Mouse (Mus musculus) lung, postnatal 14 days (tissue): ENCODE measurements around the gene F2rl2.

Experiments
- DNase-seq: peaks from one replicate; pipeline ENCODE4 v3.0.0; 2021

The F2rl2 gene

GRCm38 (mm10) chr13:95705589-95705988 is 8.9 kb downstream of the F2rl2 start:
- no peak for DNase-seq

- no peak for DNase-seq
Observed at GRCm38 (mm10) chr13:95712054-95712453, 15.4 kb downstream of the F2rl2 start.

DNA sequence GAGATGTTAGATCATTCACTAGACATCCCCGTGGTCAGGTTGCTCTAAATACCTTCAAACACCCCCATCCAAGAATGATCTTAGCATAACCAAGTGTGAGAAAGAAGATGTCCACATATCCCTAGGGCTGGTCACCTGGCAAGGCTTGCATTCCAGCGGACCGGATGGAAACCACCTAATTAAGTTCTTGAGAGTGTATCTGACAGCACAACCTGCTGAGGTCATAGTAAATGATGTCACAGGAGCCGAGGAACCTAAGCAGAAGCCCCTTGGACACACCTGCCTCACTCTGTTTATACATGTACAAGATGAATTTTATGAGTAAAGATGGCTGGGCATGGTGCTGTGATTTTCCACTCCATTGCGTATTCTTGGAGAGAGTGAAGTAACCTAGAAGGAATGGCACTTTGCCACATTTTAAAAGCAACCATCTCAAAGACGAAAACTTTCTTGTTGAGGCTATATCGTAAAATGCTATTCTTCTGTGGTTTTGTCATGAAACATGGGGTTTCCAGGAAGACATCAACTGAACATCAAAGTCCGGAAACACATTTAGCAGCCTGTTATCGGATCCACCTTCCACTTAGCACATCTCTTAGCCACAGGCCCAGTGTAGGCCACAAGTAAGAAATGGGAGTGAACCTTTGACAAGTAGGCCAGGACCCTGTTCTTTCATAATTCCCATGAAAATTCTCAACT is 16.1 kb downstream of the F2rl2 start:
- DNase-seq = no peak

DNA sequence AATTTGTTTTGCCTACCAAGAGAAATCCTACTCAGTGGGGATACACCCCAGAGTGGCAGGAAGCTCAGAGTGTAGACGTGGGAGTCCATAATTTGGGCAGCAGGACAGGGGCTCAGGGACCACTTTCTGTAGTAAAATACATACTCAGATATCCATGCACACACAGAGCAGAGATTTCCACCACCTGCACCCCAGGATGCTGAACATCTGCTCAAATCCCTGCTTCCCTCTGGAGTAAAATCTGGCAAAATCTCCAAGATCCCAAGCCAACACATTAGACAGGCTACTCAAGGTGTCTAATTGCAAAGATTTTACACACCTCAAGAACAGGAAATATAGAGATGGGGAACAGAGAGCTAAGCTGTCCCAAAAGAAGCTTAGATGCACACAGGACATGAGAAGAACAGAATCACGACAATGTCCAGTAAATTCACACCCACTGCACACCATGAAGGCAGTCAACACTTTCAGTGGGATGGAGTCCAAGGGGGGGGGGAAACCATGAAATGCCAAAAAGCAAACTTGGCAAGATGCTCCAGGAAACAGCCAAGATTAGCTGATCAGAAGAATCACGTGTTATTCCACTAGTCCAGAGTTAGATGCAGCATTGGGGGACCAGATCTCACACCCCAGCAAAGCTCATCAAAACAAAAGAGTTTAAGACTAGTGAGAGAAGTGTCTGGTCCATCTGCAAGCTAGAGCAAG is 17.8 kb downstream of the F2rl2 start:
- DNase-seq = no peak

DNA sequence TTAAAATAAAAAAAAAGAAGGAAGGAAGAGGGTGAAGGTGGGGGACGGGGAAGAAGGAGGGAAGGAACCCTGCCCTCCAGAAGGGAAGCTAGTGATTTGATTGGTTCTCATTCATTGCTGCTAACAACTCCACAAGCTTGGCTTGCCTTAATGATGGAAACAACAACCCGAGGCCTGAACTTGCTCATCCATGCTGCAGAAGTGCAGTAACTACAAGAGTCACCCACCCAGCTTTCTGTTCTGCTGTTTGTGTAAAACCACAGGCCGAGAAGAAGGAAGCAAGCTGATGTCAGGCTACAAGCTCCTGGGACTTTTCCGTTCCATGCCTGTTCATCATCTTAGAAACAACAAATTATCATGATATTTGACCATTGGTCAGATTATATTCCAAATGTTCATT is 18.7 kb downstream of the F2rl2 start:
- DNase-seq = no peak

- peak; percentile 79 for DNase-seq
Observed at GRCm38 (mm10) chr13:95719320-95720232, 22.9 kb downstream of the F2rl2 start.

GRCm38 (mm10) chr13:95730491-95730890 is 33.8 kb downstream of the F2rl2 start:
- DNase-seq = no peak

GRCm38 (mm10) chr13:95739651-95740050 is 43.0 kb downstream of the F2rl2 start:
- DNase-seq = no peak

DNA sequence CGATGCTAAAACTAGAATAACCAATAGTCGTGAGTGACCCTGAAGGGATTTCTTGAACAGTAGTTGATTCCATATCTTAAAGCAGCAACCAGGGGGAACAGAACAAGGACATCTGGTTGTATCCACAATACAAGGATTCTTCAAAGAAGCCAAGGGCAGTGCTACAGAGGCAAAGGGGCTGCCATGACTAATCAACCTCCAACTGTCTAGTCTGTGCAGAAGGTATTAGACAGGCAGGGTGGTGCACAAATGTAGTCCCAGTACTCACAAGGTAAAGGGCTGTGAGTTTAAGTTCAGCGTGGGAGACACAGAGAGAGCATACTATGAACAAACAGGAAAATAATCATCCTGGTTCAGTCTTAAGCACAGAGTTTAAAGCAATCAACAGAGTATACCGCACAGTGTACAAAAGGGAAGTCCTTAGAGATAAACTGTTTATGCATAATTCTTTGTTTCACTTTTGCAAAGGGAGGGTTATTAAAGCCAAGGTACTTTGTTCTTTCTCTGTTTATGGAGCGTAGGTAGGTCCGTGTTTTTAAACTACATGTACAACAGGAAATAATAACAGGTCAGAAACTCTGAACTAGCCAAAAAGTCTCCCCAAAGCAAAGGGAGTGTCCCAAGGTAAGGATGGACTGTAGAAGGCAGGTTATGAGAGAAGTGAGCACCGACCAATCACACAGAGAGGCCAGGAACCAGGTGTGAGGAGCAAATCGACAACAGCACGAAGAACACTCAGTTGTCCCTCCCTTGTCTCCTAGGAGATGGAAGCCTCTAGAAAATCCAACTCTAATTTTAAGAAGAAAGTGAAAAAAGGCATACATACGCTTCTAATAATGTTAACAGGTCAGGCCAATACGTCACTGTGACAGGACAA is 45.4 kb downstream of the F2rl2 start:
- DNase-seq = no peak

DNA sequence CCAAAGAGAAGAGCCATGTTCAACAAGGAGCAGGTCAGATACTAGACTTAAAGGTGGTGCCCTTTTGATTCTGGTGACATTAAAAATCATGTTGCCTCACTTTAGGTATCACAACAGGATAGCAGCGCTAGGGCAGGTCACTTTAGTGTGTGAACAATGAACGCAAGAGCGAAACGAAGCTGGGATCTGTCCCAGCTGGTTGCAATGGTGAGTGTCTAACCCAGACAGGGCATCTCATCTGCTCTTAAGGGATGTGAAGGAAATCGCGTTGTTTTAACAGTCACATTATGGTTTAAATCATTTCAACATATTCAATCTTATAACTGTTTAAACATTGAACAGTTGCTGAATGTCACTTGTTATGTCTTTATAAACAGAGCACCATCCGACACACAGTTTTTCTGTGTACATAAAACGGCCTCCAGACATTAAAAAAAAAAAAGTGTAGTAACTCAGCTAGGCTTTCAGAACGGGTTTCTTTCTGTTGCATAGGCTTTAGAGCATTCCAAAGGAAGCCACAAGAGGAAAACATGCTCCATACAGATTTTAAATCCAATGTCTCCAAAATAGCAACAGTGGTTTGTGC is 46.3 kb downstream of the F2rl2 start:
- DNase-seq = no peak

DNA sequence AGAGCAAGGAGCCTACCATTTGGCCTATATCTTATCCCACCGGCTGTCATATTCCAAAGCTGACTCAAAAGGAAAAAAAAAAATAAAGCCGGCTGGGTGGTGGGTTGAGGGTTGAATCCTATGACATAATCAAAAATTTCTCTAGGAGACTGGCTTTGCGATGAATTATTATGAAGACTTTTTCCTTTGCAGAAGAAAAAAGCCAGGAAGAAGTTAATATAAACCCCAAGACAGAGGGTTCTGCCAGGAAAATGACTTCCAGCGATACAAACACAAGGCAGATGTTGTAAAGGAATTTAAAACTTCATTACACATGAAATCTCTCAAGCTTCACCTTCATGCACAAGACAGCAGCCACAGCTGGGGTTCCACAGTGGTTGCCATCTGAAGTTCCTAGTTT is 48.8 kb downstream of the F2rl2 start:
- DNase-seq = peak; percentile 35

- peak; percentile 73 for DNase-seq
Observed at GRCm38 (mm10) chr13:95746509-95746908, 49.9 kb downstream of the F2rl2 start.

- no peak for DNase-seq
Observed at GRCm38 (mm10) chr13:95747101-95747500, 50.4 kb downstream of the F2rl2 start.

DNA sequence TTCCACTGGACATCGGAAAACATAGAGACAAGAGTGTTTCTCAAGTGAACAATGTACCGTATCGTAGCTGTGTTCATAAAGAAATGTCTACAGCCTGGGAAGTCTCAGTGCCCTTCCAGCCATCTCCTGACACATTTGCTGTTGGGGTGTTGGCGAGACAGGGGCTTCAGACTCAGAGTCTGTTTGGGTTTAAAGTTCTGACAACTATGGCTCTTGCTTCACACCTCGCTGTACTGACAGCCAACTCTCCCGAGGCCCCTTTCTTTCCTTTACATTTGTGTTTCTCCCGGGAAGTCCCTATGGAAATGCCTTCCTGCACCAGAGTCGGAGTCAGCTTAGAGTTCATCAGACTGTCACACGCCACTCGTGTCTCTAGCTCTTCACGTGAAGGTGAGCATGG is 50.9 kb downstream of the F2rl2 start:
- no peak for DNase-seq
